Mouse (Mus musculus): ENCODE measurements around the gene Tmc8.
"Not testable (repeated sequence)": the region's sequence is repeated elsewhere in the genome, so short reads cannot be mapped to it uniquely, and the experiment has no call there.

The Tmc8 gene

GRCm38 (mm10) chr11:117798160-117798541 is 16.3 kb downstream of the Tmc8 start:
- peak; percentile 24 for DNase-seq

DNA sequence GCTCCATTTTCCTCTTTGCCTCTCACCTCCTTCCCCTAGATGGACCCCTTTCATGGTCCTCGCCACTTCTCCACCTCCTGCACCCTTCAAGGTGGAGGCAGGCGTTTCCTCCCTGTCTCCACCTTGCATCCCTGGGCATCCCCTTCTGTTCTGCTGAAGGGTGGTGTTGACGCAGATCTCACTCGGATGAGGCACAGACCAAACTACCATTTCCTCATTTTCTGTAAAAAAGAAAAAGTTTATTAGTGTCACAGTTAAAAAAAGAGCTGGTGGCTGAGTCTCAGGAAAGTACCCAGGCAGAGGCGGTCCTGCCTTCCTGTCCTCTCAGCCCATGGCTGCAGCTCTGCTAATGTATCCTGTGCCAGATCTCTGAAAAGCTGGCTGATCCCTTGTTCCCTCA is 17.3 kb downstream of the Tmc8 start:
- DNase-seq = peak; percentile 35

GRCm38 (mm10) chr11:117800038-117800437 is 18.2 kb downstream of the Tmc8 start:
- DNase-seq = no peak

DNA sequence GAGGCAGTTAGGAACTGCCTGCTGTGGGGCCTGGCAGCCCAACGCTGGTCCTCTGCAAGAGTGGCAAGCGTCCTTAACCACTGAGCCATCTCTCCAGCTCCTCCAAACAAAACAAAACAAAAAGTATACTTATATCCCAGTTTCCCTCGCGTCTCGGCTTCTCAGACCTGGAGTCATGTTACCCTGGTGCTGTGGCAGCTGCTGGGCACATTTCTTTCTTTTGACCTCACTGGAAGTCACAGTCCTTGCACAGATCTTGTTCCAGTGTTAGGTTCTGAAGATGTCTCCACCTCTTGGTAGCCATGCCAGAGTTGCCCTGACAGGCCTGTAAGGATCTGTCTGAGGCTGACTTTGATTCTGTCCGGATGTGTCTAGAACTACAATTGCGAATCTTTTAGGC is 19.8 kb downstream of the Tmc8 start:
- DNase-seq = no peak

- DNase-seq = no peak
Measured at GRCm38 (mm10) chr11:117803166-117803688, 21.4 kb downstream of the Tmc8 start.

GRCm38 (mm10) chr11:117806781-117807180 is 24.9 kb downstream of the Tmc8 start:
- DNase-seq = no peak

DNA sequence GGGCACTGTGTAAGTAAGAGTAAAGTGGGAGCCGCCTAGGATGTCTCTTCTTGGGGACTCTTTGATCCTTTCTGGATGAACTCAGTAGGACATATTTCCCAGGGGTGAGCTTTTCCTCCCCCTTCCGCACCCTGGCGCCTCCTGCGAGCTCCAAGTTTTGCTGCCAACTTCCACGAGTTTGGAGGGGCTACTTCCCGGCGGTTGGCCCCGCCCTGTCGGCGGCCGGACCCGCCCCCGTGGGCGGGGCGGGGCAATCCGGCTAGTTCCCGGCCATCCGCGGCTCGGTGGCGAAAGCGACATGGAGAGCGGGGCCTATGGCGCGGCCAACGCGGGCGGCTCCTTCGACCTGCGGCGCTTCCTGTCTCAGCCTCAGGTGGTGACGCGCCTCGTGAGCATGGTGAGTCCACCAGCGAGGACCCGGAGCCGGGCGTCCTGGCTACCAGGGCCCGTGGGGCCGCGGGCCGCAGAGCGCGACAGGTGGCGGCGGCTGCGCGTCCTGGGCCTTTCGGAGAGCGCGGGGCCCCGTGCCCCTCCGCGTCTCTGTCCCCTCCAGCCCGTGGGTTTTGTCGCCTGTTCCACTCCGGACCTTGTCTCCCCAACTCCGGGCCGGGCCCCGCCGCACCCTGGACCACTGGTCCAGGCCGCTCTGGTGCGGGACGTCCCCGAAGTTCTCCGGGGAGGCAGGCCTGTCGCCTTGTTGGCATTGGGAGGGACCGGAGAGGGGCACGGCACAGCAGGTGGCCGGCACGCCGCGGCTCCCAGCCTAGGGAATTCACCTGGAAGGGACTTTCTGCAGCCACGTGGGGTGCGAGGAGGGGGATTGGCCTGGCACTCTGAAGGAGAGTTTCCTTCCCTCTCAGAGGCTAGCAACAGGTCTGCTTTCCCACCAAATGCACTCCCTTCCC is 27.8 kb downstream of the Tmc8 start, which contains the start of the genes Gm20708 and Syngr2:
Gm20708 (plus strand) TSS at position 262 of the 905 bp plus-strand sequence.
Syngr2 (plus strand) TSS at position 262 of the 905 bp plus-strand sequence.
- DNase-seq = peak; percentile 89

GRCm38 (mm10) chr11:117810401-117811046 is 28.6 kb downstream of the Tmc8 start:
- DNase-seq = peak; percentile 94

DNA sequence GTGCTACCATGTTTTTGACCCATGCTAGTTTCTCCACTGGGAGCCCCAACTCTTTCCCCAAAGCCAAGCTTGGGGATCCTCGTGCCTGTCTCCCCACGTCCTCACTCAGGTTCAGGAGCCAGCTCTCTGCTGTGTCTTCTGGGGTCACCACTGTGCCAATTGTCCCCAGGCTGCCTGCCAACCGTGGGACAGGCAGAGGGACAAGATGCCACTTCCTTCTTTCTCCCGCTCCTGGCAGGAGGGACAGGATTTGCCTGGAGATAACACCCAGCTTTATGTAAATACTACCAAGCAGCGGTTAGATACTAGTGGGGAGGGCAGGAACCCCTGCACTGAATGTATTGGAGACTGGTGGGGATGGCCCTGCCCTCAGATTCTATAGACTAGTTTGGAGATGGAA is 32.0 kb downstream of the Tmc8 start:
- DNase-seq = no peak

DNA sequence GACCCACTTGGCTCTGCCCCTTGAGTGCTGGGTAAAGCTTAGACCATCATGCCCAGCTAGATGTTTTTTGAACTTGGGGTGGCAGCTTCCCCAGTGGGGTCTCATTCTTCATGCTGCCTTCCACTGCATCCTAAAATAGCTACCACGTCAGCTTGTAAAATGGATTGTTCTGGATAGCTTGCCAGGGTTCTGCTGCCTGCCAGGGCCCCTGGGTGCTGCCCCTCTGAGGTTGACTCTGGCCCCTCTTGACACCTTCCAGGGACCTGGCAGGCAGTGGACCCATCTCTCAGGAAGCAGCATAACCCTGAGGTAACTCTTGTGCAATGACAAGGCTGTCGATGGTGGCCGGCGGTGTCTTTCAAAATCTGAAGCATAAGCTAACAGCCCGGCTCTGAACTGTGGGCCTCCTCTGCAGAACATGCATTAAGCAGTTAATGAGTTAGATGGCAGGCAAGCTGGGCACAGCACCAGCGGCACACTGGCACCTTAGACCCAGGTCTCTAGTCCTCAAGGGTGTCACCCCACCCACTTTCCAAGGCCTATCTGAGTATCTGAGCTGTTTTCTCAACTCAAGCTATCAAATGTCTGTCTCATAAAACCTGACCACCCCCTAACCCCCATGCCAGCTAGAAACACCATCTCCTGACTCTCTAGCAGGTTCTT is 33.0 kb downstream of the Tmc8 start:
- DNase-seq = no peak

DNA sequence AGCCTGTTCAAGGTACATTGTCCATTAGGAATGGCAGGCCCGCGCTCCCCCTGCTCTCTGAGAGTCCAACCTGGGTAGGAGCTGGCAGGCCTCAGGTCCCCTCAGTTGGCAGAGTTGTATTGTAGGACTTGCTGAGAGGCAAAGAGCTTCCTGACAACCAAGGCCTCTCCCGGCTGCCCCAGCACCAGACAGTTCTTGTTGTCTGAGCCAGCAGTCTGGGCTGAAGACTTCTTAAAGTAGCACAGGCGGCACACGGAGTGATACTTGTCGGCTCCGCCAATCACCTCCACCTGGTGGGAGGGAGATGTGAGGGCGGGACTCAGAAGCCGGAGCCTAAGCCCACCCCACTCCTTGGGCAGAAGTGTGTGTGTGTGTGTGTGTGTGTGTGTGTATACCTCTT is 34.0 kb downstream of the Tmc8 start:
- not testable (repeated sequence) for DNase-seq

GRCm38 (mm10) chr11:117816389-117816996 is 34.6 kb downstream of the Tmc8 start:
- no peak for DNase-seq

- no peak for DNase-seq
Measured at GRCm38 (mm10) chr11:117819095-117819494, 37.2 kb downstream of the Tmc8 start.

- DNase-seq = no peak
Measured at GRCm38 (mm10) chr11:117820173-117820572, 38.3 kb downstream of the Tmc8 start.

- DNase-seq = no peak
Measured at GRCm38 (mm10) chr11:117821868-117822267, 40.0 kb downstream of the Tmc8 start.

DNA sequence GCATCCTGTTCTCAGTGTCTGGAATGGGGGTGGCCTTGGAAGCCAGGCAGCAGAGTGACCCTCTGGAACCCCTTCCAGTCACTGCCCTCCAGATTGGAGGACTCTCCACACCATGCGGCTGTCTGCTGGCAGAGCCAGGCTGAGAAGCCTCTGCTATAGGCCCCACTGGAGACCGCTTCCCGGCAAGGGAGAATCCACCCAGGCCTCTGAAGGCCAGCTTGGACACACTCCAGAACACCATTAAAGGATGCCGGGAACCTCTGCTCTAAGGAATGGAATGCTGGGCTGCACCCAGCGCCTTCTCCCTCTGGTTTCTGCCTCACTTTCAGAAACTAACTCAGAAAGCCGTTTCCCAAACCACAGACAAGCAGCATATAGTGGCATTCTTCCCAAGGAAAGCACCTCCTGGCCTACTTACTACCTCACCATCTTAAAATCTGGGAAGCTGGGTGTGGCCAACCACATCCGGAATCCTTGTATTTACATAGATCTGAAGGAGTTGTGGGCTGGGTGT is 40.9 kb downstream of the Tmc8 start:
- DNase-seq = peak; percentile 62

DNA sequence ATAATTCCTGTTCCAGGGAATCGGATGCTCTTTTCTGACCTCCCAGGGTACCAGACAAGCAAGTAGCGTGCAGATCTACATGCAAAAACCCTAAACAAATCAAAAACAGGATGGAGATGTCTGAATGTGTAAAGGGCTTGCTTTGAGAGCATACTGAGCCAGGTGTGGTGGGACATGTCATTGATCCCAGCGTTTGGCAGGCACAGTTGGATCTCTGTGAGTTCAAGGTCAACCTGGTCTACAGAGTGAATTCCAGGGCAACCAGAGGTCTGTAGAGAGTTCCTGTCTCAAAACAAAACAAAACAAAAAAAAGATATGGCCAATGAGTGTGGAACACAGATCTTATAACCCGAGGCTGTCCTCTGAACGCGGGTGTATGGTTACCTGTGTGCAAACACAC is 41.5 kb downstream of the Tmc8 start:
- DNase-seq = no peak

DNA sequence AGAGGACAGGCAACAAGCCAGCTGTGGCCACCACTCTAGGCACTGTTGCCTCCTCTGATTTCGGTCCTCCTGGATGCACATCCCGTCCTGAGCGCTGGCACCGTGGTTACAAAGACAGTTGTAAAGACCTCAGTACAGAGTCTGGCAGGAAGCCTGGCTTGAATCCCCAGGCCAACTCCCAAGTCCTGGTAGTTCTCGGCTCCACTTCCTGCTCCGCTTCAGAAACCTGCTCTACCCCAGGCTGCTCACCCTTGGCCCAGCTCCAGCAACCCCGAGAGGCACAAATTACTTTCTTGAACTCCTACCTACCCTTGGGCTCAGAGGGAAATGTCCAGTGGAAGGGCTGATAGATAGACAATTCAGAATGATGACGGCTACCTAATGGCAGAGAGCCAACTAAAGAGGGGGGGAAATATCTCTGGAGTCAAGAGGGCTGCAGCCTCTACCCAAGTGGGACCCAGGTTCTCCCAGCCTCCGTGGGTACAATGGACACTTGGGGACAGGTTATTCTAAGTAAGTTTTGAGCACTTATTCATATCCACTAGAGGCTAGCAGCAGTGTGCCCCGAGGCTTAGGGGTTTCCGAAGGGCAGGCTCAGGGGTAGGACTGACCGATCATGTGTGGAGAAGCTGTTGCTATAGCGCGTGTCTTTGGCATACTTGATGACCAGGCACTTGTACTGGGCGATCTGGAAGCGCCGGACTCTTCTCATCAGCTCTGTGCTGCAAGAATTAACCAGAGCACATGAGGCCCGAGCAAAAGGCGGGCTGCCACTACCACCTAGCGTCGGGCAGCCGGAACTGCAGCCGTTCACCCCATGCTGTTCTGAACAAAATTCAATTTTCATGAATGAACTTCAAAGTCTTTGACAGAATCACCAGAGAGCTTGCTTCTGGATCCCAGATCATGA is 42.4 kb downstream of the Tmc8 start:
- DNase-seq = peak; percentile 90

- DNase-seq = peak; percentile 91
Measured at GRCm38 (mm10) chr11:117825333-117826101, 43.6 kb downstream of the Tmc8 start, which contains the start of the genes Afmid and Tk1. TSS of gene Afmid (plus strand) at chr11:117825924. TSS of gene Tk1 (minus strand) at chr11:117826092.

DNA sequence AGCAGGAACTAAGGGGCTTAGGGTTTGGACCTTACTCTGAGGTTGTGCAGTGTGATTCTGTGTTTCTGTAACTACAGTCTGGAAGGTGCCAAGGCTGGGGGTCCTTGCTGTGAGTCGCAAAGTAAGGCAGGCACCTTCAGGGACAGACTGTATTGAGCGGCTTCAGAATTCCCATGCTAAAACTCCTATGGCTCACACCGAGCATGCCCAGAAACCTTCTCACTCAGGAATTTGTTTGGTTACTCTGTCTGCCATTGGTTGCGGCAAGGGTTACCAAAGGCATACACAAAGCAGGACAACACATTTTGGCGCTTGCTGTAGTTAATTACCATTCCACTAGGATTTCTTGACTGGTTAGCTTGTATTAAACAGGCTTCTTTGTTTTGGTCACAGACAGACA is 44.3 kb downstream of the Tmc8 start:
- peak; percentile 51 for DNase-seq

All from kidney, postnatal 14 days (tissue).